Mouse (Mus musculus): ENCODE measurements around the gene Mef2b.
A peak's percentile ranks its signal among the peaks of the same experiment; 100 is the strongest.

The Mef2b gene

GRCm38 (mm10) chr8:70139026-70139857 is at the start of gene Mef2b, which contains the start of the genes Rfxank and Borcs8:
Gene Mef2b (plus strand): TSS chr8:70139711.
Gene Rfxank (minus strand): TSS chr8:70139154.
Gene Borcs8 (plus strand): TSS chr8:70139499.
- DNase-seq: peak; percentile 99

DNA sequence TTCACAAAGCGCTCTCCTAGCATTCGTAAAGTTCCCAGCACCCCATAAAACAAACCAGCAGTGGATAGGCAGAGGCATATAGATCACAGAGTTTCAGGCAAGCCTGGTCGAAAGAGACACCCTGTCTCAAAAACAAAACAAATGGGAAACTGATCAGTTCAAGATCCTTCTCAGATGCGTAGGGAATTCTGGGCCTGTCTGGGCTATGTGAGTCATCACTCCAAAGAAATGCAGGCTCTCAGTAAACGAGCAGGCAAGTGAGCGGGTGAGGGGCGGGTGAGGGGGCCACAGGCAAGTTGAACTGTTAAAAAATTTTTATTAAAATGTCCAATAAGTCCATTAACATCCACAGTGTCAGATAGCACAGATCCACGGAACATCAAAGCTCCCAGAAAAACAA is 46.7 kb upstream of the Mef2b start:
- no peak for DNase-seq

DNA sequence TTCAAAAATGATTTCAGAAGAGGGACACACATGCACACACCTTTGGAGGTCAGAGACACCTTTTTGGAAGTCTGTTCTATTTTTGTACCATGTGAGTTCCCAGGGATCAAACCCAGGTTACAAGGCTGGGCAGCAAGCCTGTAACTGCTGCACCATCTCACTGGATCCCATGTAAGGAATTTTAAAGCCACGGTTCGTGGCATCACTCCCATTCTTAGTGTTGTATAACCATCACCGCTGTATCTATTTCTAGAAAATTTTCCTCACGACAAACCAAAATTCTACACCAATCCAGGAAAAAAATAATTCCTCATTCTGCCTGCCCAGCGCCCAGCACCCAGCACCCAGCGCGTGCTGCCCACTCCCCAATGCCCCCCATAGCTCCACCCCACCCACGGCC is 40.2 kb upstream of the Mef2b start:
- DNase-seq: no peak

- no peak for DNase-seq
Observed at GRCm38 (mm10) chr8:70100241-70100640, 39.3 kb upstream of the Mef2b start.

GRCm38 (mm10) chr8:70104506-70104905 is 35.0 kb upstream of the Mef2b start:
- DNase-seq: peak; percentile 48

DNA sequence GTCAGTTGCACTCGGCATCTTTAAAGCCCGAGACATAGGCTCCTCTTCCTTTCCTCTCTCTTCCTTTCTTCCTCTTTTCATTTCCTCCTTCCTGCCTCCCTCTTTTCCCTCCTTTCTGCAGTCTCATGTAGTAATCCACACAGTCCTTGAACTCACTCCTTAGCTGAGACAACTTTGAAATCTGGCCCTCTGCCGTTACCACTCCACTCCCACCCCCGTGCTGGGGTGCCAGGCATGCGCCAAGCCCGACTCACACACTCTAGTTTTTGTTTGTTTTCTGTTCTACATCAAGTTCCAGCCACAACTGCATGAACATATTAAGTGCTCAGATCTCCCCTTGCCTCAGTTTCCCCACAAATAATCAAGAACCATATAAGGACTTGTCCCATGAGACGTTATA is 34.6 kb upstream of the Mef2b start:
- DNase-seq: no peak

GRCm38 (mm10) chr8:70110451-70110850 is 29.1 kb upstream of the Mef2b start:
- DNase-seq: no peak

GRCm38 (mm10) chr8:70111192-70111795 is 28.2 kb upstream of the Mef2b start:
- DNase-seq: no peak

DNA sequence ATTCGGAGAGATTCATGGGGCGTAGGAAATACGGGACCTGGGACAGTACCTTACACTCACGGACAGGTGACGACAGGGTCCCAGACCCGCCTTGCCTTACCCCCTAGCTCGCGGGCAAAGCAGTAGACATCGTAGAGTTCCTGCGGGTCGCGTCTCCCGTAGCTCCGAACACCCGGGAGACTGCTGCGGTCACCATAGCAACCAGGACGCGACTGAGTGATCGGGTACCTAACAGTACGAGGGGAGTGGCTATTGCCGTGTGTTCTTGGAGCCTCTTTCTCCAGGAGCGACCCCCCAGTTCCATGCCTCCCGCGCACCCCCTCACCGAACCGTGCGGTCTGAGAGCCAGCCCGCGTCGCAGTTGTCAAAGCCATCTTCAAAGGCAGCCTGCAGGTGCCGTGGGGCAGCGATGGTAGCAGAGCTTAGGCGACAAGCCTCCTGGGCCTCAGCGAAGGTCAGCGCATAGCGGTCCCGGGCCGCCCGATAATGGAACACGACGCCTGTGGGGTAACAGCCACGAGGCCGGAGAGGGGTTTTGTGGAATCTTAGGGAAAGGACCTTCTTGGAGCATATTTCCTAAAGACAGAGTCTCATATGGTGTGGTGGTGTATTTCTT is 27.0 kb upstream of the Mef2b start:
- DNase-seq: no peak

DNA sequence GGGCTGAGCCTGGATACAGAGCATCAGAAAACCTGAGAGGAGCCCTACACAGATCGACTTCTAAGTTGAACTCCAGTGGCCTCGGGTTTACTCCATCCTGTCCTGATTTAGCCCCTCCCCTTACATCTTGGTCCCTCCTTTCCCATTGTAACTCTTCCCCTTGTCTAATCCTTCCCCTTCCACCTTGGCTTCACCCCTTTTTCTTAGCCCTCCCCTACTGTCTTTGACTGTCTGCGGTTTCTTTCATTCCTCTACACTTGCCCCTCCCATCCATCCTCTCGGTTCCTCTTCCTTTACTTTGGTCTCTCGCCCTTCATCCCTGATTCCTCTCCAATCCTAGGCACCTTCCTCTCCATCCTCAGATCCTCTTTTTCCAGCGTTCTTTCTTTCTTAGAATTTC is 25.0 kb upstream of the Mef2b start:
- no peak for DNase-seq

DNA sequence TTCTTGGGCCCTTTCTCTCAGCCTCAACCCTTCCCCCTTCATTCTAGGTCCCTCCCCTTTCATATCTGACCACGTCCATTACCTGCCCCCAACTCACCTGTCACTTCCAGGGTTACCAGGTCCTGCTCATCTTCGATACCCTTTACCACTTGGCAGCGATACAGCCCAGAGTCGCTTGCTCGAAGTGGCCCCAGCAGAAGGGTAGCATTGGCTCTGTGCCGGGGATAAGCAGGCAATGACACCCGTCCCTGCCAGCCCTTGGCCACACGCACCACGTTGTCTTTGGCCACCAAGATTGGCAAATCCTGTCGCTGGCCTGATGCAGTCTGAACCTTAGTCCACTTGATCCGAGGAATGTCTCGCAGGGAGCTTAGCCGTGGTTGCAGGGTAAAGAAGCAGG is 24.6 kb upstream of the Mef2b start:
- no peak for DNase-seq

DNA sequence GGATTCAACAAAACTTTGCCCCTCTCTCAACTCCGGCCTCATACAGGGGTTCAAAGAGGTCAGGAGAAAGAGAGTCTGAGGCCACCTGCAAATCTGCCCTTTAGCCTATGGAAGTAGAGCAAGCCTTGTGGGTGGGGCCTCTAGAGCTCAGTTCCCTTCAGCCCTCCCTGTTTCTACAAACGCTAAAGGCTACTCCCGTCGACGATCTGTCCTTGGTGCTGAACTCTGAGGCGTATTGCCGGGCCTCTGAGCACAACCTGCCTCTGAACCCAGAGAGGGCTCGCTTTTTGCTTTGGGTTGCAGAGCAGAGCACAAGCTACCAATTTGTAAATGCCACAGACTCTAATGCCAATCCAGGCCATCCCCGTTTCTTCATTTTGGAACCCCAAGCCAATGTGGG is 21.9 kb upstream of the Mef2b start:
- no peak for DNase-seq

GRCm38 (mm10) chr8:70118726-70119700 is 20.5 kb upstream of the Mef2b start:
- DNase-seq: no peak

GRCm38 (mm10) chr8:70120667-70121066 is 18.8 kb upstream of the Mef2b start, which contains the start of gene Ncan:
Gene Ncan (minus strand): TSS chr8:70120873.
- peak; percentile 90 for DNase-seq

DNA sequence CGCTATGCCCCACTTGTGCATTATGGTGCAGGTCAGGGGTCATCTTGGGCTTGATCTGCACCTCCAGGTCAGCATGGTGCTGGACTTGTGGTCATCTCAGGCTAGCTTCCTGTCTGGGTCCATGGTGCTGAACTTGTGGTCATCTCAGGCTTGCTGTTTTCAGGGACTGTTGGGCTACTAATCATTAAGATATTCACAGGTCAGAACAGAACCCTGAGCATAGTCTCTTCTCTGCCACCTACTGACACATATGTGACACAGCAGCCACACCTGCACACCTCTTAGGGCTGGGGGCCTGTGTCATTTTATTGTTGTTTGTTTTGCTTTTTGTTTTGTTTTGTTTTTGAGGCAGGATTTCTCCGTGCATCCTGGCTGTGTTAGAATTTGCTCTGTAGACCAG is 16.6 kb upstream of the Mef2b start:
- no peak for DNase-seq

DNA sequence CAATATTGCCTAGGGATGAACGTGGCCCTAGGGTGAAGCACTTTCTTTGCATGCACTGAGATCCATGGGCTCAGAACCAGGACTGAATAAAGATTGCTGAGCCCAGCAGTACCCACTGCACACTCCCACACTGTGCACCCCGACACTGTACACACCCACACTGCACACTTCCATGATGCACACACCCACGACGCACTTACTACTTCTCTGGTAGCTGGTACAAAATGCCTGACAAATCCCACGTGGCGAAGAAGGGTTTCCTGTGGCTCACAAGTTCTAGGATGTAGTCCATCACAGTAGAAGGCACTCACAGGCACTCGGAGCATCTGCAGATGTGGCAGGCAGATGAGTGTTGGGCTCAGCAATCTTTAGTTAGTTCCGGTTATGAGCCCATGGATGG is 14.5 kb upstream of the Mef2b start:
- no peak for DNase-seq

DNA sequence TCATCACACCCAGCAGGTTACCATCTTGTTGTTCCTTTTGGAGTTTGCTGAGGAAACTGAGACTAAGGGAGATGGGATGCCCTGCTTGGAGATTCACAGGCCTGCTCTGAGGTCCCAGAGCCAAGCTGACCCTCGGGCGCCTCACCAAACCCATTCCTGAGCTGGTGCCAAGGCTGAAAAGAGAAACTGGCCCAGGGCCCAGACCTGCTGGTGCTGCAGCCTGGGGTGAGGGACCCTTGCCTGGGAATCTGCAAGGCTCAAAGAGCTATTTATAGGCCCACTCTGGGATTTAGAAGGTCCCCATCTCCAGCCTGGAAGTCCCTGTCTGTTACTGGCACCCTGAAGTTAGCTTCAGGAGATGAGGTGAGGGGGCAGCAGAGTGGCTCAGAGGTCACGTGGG is 11.1 kb upstream of the Mef2b start:
- no peak for DNase-seq

DNA sequence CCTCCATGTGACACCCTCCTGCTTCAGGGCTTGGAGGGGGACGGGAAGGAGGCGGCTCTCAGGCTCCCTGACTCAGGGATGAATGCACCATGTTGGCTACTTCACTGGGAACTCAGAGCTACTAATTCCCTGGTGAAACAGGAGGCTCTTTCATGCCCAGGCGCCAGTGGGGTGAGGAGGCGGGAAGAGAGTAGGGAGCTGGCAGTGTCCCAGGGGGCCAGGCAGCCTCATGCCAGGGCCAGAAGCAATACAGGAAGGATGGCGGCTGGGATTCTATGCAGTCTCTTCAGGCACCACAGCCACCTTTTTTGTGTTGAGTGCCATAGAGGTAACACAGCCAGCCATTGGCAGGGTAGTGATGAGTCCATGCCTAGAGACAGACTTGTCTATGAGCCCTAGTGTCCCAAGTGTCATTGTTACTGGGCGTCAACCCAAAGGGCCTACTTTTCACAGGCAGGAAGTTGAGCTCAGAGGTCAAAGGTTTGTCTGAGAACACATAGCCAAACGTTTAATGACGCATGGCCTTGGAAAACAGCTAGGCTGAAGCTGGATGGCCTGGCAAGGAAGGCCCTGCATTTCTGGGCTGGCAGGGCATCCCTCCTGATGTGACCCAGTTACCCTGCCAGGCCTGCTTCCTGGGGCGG is 10.1 kb upstream of the Mef2b start:
- peak; percentile 61 for DNase-seq

- DNase-seq: no peak
Observed at GRCm38 (mm10) chr8:70130066-70130465, 9.4 kb upstream of the Mef2b start.

- peak; percentile 82 for DNase-seq
Observed at GRCm38 (mm10) chr8:70131166-70131883, 8.2 kb upstream of the Mef2b start, which contains the start of gene Nr2c2ap. Gene Nr2c2ap (plus strand): TSS chr8:70131333.

DNA sequence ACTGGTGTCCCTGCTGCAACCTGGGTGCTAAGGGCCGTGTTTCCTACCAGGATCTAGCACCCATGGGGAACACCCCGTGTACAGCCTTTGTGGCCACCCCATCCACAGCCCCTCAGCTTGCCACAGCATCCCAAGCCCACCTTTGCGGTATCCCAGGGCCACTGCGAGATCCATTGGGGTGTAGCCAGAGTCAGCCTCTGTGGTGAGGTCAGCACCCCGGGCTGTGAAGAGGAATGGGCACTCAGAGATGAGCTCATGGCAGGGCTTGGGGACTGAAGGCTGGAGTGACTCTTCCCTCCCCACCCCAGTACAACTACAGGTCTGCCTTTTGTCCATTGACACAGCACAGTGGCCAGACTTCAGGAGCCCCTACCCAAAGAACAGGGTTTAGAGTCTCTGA is 5.4 kb upstream of the Mef2b start:
- no peak for DNase-seq

Measured in cerebellum, adult 9-10 months (tissue).